Mouse (Mus musculus): ENCODE results near the gene Gm17409. TPM values are rescaled to one million over a fixed set of nuclear protein-coding genes. Genes with fewer than 3 reads are reported as not detected.

Gene Gm17409
- polyA plus RNA-seq, 1 experiment from 2014 or later = not detected

DNA sequence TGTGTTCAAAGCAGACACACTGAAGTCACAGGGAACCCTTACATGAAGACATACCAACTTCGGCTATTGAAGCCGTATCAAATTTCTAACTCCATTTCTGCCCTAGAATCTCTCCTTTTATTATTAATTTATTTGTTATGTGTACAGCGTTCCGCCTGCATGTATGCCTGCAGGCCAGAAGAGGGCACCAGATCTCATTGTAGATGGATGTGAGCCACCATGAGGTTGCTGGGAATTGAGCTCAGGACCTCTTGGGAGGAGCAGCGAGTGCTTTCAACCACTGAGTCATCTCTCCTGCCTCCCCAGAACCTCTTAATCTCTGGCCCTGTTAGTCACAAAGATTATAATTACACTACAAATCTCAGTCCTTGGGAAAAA, 12.4 kb upstream of the Gm17409 start:
- Histone ChIP-seq H3K4me2 (replicated peaks) (no peak overlapping the region), H3K36me3 (peaks cover 36% of the 10 kb centered on the region)

GRCm38 (mm10) chr2:58458820-58459371, 11.0 kb upstream of the Gm17409 start:
- no peaks in the 10 kb centered on the region for H3K4me1 ChIP-seq (replicated peaks)
- H3K36me3 ChIP-seq = peaks cover 42% of the 10 kb centered on the region
- 0 out of 2 replicates have a peak, but pooled peaks have one; percentile 24 for ATAC-seq
- no peaks in the 10 kb centered on the region for H3K9me3 ChIP-seq
- no peak overlapping the region for H3K27ac ChIP-seq
- no peaks in the 10 kb centered on the region for H3K27me3 ChIP-seq
- no peak overlapping the region for H3K4me3 ChIP-seq (replicated peaks)
- H3K4me2 ChIP-seq (replicated peaks) = no peak overlapping the region
- WGBS = 85% methylated on average over 14 of the region's 14 CpGs
- no peak overlapping the region for H3K9ac ChIP-seq (replicated peaks)

More for the DNA sequence above, 12.4 kb upstream of the Gm17409 start:
- Histone ChIP-seq H3K4me1 (replicated peaks) (no peaks in the 10 kb centered on the region), H3K27ac (no peak overlapping the region), H3K9ac (replicated peaks) (no peak overlapping the region), H3K9me3 (no peaks in the 10 kb centered on the region), H3K27me3 (no peaks in the 10 kb centered on the region), H3K4me3 (replicated peaks) (no peak overlapping the region)
- 97% methylated on average over 5 of the region's 5 CpGs for WGBS
- ATAC-seq = no peak

DNA sequence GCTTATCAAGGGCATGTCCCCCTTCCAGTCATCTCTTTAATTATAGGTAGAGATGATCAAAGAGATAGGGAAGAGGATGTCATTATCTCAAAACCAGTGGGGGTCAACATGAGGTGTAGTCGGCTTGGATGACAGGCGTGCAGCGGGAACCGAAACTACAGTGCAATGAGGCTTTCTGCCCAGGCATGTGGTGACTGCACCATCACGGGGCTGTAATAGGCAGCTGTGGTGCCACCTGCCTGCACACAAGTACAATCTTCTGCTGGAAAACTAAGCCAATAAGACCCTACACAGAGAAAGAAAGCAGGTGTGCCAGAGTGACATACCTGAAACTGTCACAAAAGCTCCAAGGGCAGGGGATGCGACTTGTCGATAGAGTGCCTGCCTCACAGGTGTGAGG, 374 bp downstream of the Gm17409 start:
- peaks cover 43% of the 10 kb centered on the region for H3K36me3 ChIP-seq
- 94% methylated on average over 7 of the region's 7 CpGs for WGBS
- no peak overlapping the region for H3K4me2 ChIP-seq (replicated peaks)
- H3K9me3 ChIP-seq = no peaks in the 10 kb centered on the region
- no peaks in the 10 kb centered on the region for H3K27me3 ChIP-seq
- no peak for ATAC-seq
- no peak overlapping the region for H3K4me3 ChIP-seq (replicated peaks)
- H3K27ac ChIP-seq = no peak overlapping the region
- H3K4me1 ChIP-seq (replicated peaks) = no peaks in the 10 kb centered on the region
- no peak overlapping the region for H3K9ac ChIP-seq (replicated peaks)

GRCm38 (mm10) chr2:58475578-58475977, 5.7 kb downstream of the Gm17409 start:
- no peak overlapping the region for H3K4me2 ChIP-seq (replicated peaks)
- H3K27me3 ChIP-seq = no peaks in the 10 kb centered on the region
- peaks cover 5% of the 10 kb centered on the region for H3K36me3 ChIP-seq
- no peak overlapping the region for H3K9ac ChIP-seq (replicated peaks)
- H3K27ac ChIP-seq = no peak overlapping the region
- no peaks in the 10 kb centered on the region for H3K4me1 ChIP-seq (replicated peaks)
- no peak for ATAC-seq
- H3K4me3 ChIP-seq (replicated peaks) = no peak overlapping the region
- WGBS = 78% methylated on average over 8 of the region's 8 CpGs
- no peaks in the 10 kb centered on the region for H3K9me3 ChIP-seq

- Histone ChIP-seq H3K27ac (no peak overlapping the region), H3K4me2 (replicated peaks) (no peak overlapping the region), H3K36me3 (no peaks in the 10 kb centered on the region; the same call in 1 of the 2 replicates), H3K9me3 (no peaks in the 10 kb centered on the region), H3K9ac (replicated peaks) (no peak overlapping the region), H3K4me1 (replicated peaks) (no peaks in the 10 kb centered on the region), H3K4me3 (replicated peaks) (no peak overlapping the region), H3K27me3 (no peaks in the 10 kb centered on the region)
- WGBS = 66% methylated on average over 12 of the region's 12 CpGs
- ATAC-seq = 0 out of 2 replicates have a peak, but pooled peaks have one; percentile 70
Measured at GRCm38 (mm10) chr2:58476956-58477715, 7.2 kb downstream of the Gm17409 start.

GRCm38 (mm10) chr2:58478144-58478543, 8.2 kb downstream of the Gm17409 start:
- WGBS = 94% methylated on average over 4 of the region's 4 CpGs
- H3K27ac ChIP-seq = no peak overlapping the region
- no peaks in the 10 kb centered on the region for H3K4me1 ChIP-seq (replicated peaks)
- H3K27me3 ChIP-seq = no peaks in the 10 kb centered on the region
- no peaks in the 10 kb centered on the region for H3K9me3 ChIP-seq
- no peak for ATAC-seq
- no peaks in the 10 kb centered on the region; the same call in 1 of the 2 replicates for H3K36me3 ChIP-seq
- H3K9ac ChIP-seq (replicated peaks) = no peak overlapping the region
- H3K4me3 ChIP-seq (replicated peaks) = no peak overlapping the region
- no peak overlapping the region for H3K4me2 ChIP-seq (replicated peaks)

DNA sequence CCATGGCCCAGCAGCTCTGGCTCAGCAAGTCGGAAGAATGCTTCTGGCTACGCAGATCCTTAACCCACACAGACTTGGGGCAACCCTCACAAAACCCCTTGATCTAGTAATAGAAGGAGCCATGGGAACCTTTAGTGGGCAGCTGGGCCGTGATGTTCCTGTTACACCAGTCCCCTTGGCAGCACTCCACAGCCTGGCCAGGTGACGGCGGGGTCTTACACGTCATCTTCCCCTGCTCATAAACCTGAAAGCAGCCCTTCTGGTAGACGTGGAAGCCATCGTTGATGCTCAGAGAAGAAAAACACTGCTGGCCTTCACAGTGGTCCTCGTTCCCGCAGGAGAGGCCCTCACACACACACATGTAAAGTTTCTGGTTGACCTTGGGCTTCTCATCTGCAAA, 9.6 kb downstream of the Gm17409 start:
- H3K9ac ChIP-seq (replicated peaks) = no peak overlapping the region
- H3K4me1 ChIP-seq (replicated peaks) = peaks cover 4% of the 10 kb centered on the region
- no peak overlapping the region for H3K4me2 ChIP-seq (replicated peaks)
- 85% methylated on average over 10 of the region's 10 CpGs for WGBS
- H3K27ac ChIP-seq = no peak overlapping the region
- H3K27me3 ChIP-seq = no peaks in the 10 kb centered on the region
- no peaks in the 10 kb centered on the region for H3K9me3 ChIP-seq
- no peak overlapping the region for H3K4me3 ChIP-seq (replicated peaks)
- no peaks in the 10 kb centered on the region; the same call in 1 of the 2 replicates for H3K36me3 ChIP-seq
- no peak for ATAC-seq

DNA sequence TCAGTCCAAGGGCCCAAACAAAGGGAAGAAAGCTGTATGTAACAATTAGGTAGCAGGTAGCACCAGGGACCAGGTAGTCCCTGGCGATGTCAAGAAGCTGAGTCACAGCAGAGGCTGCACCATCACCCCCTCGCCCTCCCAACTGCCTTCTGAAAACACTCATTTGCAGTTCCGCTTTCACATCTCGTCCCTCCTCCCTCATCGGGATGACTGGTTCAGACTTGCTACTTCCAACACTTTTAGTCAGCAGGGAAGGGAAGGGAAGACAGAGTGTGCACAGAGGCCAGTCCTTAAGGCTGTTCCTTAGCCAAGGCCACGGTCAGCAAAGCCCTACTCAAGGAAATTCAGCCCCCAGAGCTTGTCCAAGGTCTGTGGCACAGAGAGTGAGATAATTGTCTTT, 10.8 kb downstream of the Gm17409 start:
- WGBS = 76% methylated on average over 6 of the region's 6 CpGs
- no peak for ATAC-seq
- peaks cover 8% of the 10 kb centered on the region for H3K4me1 ChIP-seq (replicated peaks)

GRCm38 (mm10) chr2:58481450-58482100, 11.7 kb downstream of the Gm17409 start:
- Histone ChIP-seq H3K4me3 (replicated peaks) (no peak overlapping the region), H3K36me3 (no peaks in the 10 kb centered on the region; the same call in 1 of the 2 replicates), H3K4me2 (replicated peaks) (no peak overlapping the region), H3K9me3 (no peaks in the 10 kb centered on the region), H3K9ac (replicated peaks) (no peak overlapping the region), H3K4me1 (replicated peaks) (peaks cover 9% of the 10 kb centered on the region), H3K27me3 (no peaks in the 10 kb centered on the region), H3K27ac (no peak overlapping the region)
- ATAC-seq = no peak
- WGBS = 80% methylated on average over 9 of the region's 9 CpGs

More for the DNA sequence above, 10.8 kb downstream of the Gm17409 start:
- Histone ChIP-seq H3K9ac (replicated peaks) (no peak overlapping the region), H3K9me3 (no peaks in the 10 kb centered on the region), H3K36me3 (no peaks in the 10 kb centered on the region; the same call in 1 of the 2 replicates), H3K4me2 (replicated peaks) (no peak overlapping the region), H3K4me3 (replicated peaks) (no peak overlapping the region), H3K27ac (no peak overlapping the region), H3K27me3 (no peaks in the 10 kb centered on the region)

- Histone ChIP-seq H3K27ac (0 out of 2 replicates have a peak overlapping the region, but pooled peaks have one; percentile 27), H3K4me1 (replicated peaks) (peaks cover 17% of the 10 kb centered on the region), H3K4me2 (replicated peaks) (no peak overlapping the region), H3K27me3 (no peaks in the 10 kb centered on the region), H3K9ac (replicated peaks) (no peak overlapping the region), H3K4me3 (replicated peaks) (no peak overlapping the region), H3K9me3 (no peaks in the 10 kb centered on the region), H3K36me3 (no peaks in the 10 kb centered on the region; the same call in 1 of the 2 replicates)
- 75% methylated on average over 7 of the region's 7 CpGs for WGBS
- ATAC-seq = peak; percentile 38; the same call in 1 of the 2 replicates
Measured at GRCm38 (mm10) chr2:58484284-58484965, 14.5 kb downstream of the Gm17409 start.

GRCm38 (mm10) chr2:58485152-58485551, 15.2 kb downstream of the Gm17409 start:
- Histone ChIP-seq H3K27me3 (no peaks in the 10 kb centered on the region), H3K4me1 (replicated peaks) (peaks cover 17% of the 10 kb centered on the region), H3K27ac (no peak overlapping the region), H3K4me3 (replicated peaks) (no peak overlapping the region), H3K9ac (replicated peaks) (no peak overlapping the region), H3K4me2 (replicated peaks) (no peak overlapping the region), H3K9me3 (no peaks in the 10 kb centered on the region), H3K36me3 (no peaks in the 10 kb centered on the region)
- no peak for ATAC-seq
- 65% methylated on average over 4 of the region's 4 CpGs for WGBS

GRCm38 (mm10) chr2:58485683-58486082, 15.8 kb downstream of the Gm17409 start:
- no peaks in the 10 kb centered on the region for H3K36me3 ChIP-seq
- no peaks in the 10 kb centered on the region for H3K9me3 ChIP-seq
- no peak overlapping the region for H3K4me2 ChIP-seq (replicated peaks)
- no peak overlapping the region for H3K4me3 ChIP-seq (replicated peaks)
- H3K9ac ChIP-seq (replicated peaks) = no peak overlapping the region
- 91% methylated on average over 3 of the region's 3 CpGs for WGBS
- ATAC-seq = no peak
- no peak overlapping the region for H3K27ac ChIP-seq
- H3K27me3 ChIP-seq = no peaks in the 10 kb centered on the region
- H3K4me1 ChIP-seq (replicated peaks) = peaks cover 17% of the 10 kb centered on the region

Measured in midbrain, embryonic 13.5 days (tissue).